Mouse (Mus musculus): Measurements from ENCODE around the gene Hapln2.
A peak's percentile ranks its signal among the peaks of the same experiment; 100 is the strongest.

The Hapln2 gene

GRCm38 (mm10) chr3:88005822-88006786 is 21.3 kb downstream of the Hapln2 start:
- no peak for DNase-seq (ENCODE audit: low spot score in 2 of 2)

GRCm38 (mm10) chr3:88002291-88002976 is 24.9 kb downstream of the Hapln2 start:
- no peak for DNase-seq (ENCODE audit: low spot score in 2 of 2)

GRCm38 (mm10) chr3:88000816-88001595 is 26.4 kb downstream of the Hapln2 start:
- no peak for DNase-seq (ENCODE audit: low spot score in 2 of 2)

GRCm38 (mm10) chr3:88000181-88000580 is 27.2 kb downstream of the Hapln2 start, which contains the start of gene Bcan:
Bcan (minus strand) TSS chr3:88000230.
- DNase-seq (ENCODE audit: low spot score in 2 of 2) = no peak

- no peak for DNase-seq (ENCODE audit: low spot score in 2 of 2)
Observed at GRCm38 (mm10) chr3:87999243-87999895, 28.0 kb downstream of the Hapln2 start.

GRCm38 (mm10) chr3:87998747-87999146 is 28.6 kb downstream of the Hapln2 start:
- DNase-seq (ENCODE audit: low spot score in 2 of 2) = no peak

GRCm38 (mm10) chr3:87996971-87997614 is 30.3 kb downstream of the Hapln2 start:
- no peak for DNase-seq (ENCODE audit: low spot score in 2 of 2)

- no peak for DNase-seq (ENCODE audit: low spot score in 2 of 2)
Observed at GRCm38 (mm10) chr3:87996401-87996800, 31.0 kb downstream of the Hapln2 start.

GRCm38 (mm10) chr3:87995331-87995730 is 32.1 kb downstream of the Hapln2 start:
- no peak for DNase-seq (ENCODE audit: low spot score in 2 of 2)

GRCm38 (mm10) chr3:87993436-87993835 is 33.9 kb downstream of the Hapln2 start:
- no peak for DNase-seq (ENCODE audit: low spot score in 2 of 2)

- DNase-seq (ENCODE audit: low spot score in 2 of 2) = no peak
Observed at GRCm38 (mm10) chr3:87989935-87990334, 37.4 kb downstream of the Hapln2 start.

- DNase-seq (ENCODE audit: low spot score in 2 of 2) = no peak
Observed at GRCm38 (mm10) chr3:87988068-87988467, 39.3 kb downstream of the Hapln2 start.

GRCm38 (mm10) chr3:87987633-87988032 is 39.8 kb downstream of the Hapln2 start:
- no peak for DNase-seq (ENCODE audit: low spot score in 2 of 2)

- peak; percentile 89 to 90 for DNase-seq (ENCODE audit: low spot score in 2 of 2)
Observed at GRCm38 (mm10) chr3:87986868-87987267, 40.5 kb downstream of the Hapln2 start.

- no peak for DNase-seq (ENCODE audit: low spot score in 2 of 2)
Observed at GRCm38 (mm10) chr3:87985505-87986320, 41.7 kb downstream of the Hapln2 start.

GRCm38 (mm10) chr3:87984094-87984493 is 43.3 kb downstream of the Hapln2 start:
- no peak for DNase-seq (ENCODE audit: low spot score in 2 of 2)

GRCm38 (mm10) chr3:87983627-87984026 is 43.8 kb downstream of the Hapln2 start:
- no peak for DNase-seq (ENCODE audit: low spot score in 2 of 2)

GRCm38 (mm10) chr3:87982836-87983601 is 44.4 kb downstream of the Hapln2 start:
- DNase-seq (ENCODE audit: low spot score in 2 of 2) = no peak

Measured in frontal cortex, postnatal 36 days (tissue).